Mouse (Mus musculus) E14TG2a.4 (cell line): ENCODE measurements around the gene Gm11549.

Experiments used
- CTCF ChIP-seq: conservative IDR thresholded peaks from 2 replicates; pipeline ENCODE4 v1.5.1; 2014; ENCODE audit warnings: low read length
- POU5F1 ChIP-seq: IDR thresholded peaks from 2 replicates; pipeline ENCODE4 v1.6.1; 2014; ENCODE audit warnings: low read length, borderline replicate concordance

GRCm38 (mm10) chr3:36465538-36465937 lies 56.1 kb downstream of the Gm11549 start:
- TF ChIP-seq CTCF: no peak
- TF ChIP-seq POU5F1: no peak
